Mouse (Mus musculus): ENCODE data around the gene Tiam2.

Tiam2 gene

GRCm38 (mm10) chr17:3491667-3492066 is 165.3 kb downstream of the Tiam2 start:
- DNase-seq (ENCODE audit: low read depth, low spot score) = no peak

DNA sequence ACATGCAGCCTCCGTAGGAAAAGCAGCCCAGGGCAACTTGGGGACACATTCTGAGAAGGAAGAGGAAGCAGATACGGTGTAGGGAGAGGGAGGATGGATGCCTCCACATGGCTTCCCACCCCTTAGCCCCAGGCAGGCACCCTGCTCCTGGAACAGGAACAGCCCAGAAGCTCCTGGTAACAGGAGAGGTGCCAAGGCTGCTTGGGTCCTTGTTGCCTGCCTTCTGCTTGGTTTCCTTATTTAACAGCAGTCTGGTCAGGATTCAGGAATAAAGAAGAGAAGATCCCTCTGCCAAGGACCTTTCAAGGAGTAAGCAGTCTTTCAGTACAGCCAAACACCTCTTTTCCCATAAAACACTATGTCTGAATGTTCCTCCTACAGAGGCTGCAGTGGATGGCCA is 169.2 kb downstream of the Tiam2 start:
- no peak for DNase-seq (ENCODE audit: low read depth, low spot score)

- no peak for DNase-seq (ENCODE audit: low read depth, low spot score)
Measured at GRCm38 (mm10) chr17:3496080-3496479, 169.7 kb downstream of the Tiam2 start.

DNA sequence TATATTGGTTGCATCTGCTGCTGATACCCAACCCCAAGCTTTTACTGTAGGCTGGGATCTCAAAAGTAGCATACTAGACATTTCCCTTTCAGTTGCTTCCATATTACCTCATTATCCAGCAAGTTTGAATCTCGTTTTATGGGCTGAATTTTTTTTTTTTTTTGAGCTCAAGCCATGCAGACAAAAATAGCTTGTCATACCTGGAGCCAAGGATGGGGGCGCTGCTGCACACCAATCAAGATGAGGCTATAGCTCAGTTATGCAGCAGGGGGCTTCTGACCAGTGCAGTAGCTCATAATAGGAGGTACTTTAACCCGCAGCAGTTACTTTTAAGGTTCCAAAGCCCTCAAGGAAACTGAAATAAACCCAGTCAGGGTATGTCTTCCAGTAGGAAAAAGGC is 171.7 kb downstream of the Tiam2 start:
- DNase-seq (ENCODE audit: low read depth, low spot score) = peak; percentile 64

DNA sequence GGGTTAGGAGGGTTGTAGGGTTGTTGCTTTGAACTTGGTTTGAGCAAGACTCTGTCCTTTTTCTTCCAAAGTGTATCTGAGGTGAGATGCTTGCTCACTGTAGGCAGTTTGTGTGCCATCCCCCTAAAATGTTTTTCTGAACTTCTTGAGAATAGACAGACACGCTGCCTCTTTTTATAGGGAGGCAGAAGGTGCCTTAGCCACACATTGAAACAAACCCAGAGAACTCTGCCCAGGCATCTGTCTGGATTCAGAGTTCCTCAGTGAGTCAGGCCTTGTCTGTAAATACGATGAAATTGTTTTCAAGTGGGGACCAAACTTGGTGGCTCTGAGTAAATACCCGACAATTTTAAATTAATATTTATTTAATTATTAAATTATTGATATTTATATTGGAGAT is 172.2 kb downstream of the Tiam2 start:
- DNase-seq (ENCODE audit: low read depth, low spot score) = no peak

DNA sequence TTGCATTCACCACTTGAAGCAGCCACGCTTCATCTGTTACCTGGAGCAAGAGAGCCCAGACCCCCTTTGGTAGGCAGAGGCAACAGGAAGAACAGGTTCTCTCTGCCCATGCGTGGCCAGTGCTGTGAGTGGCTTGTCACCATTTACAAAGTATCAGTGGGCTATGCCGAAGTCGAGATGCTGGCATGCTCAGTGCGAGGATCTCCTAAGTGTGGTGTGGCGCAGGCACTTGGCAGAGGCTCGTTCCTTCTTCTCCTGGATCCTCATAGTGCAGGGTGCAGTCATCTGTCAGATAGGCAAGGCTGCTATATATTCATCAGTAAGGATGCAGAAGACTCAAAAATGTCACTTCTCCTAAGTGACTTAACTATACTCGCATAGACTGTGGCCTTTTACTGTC is 173.1 kb downstream of the Tiam2 start:
- no peak for DNase-seq (ENCODE audit: low read depth, low spot score)

GRCm38 (mm10) chr17:3500076-3500475 is 173.7 kb downstream of the Tiam2 start:
- no peak for DNase-seq (ENCODE audit: low read depth, low spot score)

DNA sequence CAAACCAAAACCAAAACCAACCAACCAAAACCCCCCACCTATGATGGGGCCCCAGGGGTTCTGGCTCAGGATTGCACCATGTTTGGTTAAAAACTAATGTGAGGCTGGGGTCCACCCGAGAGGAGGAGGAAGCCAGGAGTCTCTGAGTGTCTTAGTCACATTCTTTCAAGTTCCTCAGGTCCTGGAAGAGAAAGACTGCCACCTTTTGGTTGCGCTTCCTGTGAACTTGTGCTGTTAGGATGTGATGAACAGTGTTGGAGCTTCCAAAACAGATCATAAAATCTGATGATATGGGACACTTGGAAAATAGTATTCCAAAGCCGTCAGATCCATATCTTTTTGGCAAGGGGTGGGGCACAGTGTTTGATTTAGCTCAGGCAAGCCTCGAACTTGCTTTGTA is 174.6 kb downstream of the Tiam2 start:
- DNase-seq (ENCODE audit: low read depth, low spot score) = no peak

DNA sequence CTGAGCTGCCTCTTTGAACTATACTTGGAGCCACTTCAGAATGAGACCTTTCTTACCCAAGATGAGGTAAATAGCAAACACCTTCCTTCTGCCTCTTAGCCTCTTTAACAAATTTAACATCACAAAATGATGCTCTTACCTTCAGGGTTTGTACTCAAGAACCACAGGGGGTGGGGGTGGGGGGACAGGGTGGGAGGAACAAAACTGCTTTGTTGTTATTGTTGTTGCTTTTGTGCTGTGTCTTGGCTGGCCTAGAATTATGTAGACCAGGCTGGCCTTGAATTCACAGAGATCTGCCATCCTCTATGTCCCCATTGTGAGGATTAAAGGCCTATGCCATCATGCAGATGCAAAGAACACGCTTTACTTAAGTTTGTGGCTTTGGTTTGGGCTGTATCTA is 179.3 kb downstream of the Tiam2 start:
- DNase-seq (ENCODE audit: low read depth, low spot score) = no peak

DNA sequence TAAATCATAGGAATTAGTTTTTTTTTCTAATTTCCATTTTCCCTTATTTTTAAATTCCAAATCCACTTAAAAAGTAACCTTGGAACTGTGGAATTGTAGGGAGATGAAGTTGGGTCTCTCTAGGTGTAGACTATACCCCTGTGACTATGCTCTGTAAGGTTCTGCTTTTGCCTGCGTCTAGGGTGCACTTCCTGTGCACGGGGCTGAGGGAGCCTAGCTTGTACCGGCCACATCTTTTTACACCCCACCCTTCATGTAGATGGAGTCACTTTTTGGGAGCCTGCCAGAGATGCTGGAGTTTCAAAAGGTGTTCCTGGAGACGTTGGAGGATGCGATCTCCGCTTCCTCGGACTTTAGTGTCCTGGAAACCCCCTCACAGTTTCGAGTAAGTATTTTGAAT is 180.1 kb downstream of the Tiam2 start:
- no peak for DNase-seq (ENCODE audit: low read depth, low spot score)

GRCm38 (mm10) chr17:3509841-3510240 is 183.5 kb downstream of the Tiam2 start:
- peak; percentile 67 for DNase-seq (ENCODE audit: low read depth, low spot score)

- DNase-seq (ENCODE audit: low read depth, low spot score) = no peak
Measured at GRCm38 (mm10) chr17:3514316-3514715, 187.9 kb downstream of the Tiam2 start.

DNA sequence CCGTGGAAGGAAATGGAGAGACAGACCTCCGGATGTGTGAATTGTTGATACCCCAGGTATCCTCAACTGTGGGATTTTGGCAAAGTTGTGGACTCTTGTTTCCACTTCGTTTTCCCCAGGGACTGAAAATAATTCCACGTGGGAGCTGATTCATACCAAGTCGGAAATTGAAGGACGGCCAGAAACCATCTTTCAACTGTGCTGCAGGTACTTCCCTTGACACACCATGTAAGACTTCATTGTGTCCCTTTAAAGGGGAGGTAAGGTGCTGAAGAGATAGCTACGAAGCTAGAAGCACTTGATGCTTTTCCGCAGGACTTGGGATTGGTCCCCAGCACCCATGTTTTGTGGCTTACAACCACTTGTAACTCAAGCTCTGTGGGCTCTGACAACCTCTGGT is 189.5 kb downstream of the Tiam2 start:
- no peak for DNase-seq (ENCODE audit: low read depth, low spot score)

DNA sequence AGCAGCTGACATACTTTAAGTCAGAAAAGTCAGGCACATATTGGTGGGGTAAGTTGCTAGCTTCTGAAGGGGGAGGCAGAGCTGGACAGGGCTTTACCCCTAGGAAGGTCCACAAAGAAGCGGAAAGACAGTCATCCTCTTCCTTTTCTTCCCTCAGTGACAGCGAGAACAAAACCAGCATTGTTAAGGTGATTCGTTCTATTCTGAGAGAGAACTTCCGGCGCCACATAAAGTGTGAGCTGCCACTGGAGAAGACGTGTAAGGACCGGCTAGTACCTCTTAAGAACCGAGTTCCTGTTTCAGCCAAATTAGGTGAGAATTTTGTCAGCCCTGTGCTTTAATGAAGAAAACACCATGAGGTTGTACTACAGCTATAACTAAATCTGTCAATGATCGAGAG is 190.0 kb downstream of the Tiam2 start:
- no peak for DNase-seq (ENCODE audit: low read depth, low spot score)

GRCm38 (mm10) chr17:3520344-3520743 is 194.0 kb downstream of the Tiam2 start:
- DNase-seq (ENCODE audit: low read depth, low spot score) = no peak

- DNase-seq (ENCODE audit: low read depth, low spot score) = no peak
Measured at GRCm38 (mm10) chr17:3527841-3528471, 201.6 kb downstream of the Tiam2 start.

DNA sequence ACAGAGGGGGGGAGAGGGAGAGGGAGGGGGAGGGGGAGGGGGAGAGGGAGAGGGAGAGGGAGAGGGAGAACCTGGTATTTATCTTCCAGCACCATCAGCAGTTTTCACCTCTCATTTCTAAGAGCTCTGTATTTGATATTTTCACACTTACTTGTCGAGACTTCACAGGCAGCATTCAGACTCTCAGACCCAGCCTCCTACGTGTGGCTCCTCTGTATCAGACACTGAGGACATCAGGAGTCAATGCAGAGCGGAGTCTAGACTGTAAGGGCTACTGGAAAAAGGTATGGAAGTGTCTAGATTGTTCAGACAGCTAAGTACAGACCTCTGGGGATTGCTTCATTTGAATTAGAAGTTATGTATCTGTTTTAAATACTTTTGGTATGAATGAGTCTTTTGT is 203.2 kb downstream of the Tiam2 start:
- no peak for DNase-seq (ENCODE audit: low read depth, low spot score)

- DNase-seq (ENCODE audit: low read depth, low spot score) = no peak
Measured at GRCm38 (mm10) chr17:3530549-3530948, 204.2 kb downstream of the Tiam2 start.

DNA sequence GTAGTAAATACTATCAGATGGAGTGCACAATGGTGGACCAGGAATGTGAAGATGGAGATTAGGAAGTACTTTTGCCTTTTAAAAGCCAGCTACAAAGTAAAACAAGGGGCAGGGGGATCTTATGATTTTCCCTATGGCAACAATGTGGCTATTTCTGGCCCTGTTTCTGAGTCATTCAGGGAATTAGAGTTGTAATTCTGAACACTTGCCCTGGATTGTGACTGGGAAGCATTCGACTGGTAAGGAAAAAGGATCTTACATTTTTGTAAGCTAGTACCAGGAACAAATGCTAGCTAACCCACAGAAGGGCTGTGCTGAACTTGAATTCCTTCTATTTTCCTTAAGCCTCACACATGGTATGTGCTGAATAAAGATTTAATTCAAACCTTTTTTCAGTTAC is 205.3 kb downstream of the Tiam2 start:
- DNase-seq (ENCODE audit: low read depth, low spot score) = no peak

GRCm38 (mm10) chr17:3532254-3532653 is 205.9 kb downstream of the Tiam2 start, which contains the start of gene Cldn20:
Gene Cldn20 (plus strand): TSS chr17:3532554.
- no peak for DNase-seq (ENCODE audit: low read depth, low spot score)

- DNase-seq (ENCODE audit: low read depth, low spot score) = peak; percentile 46
Measured at GRCm38 (mm10) chr17:3533425-3533824, 207.1 kb downstream of the Tiam2 start.

- no peak for DNase-seq (ENCODE audit: low read depth, low spot score)
Measured at GRCm38 (mm10) chr17:3540304-3540703, 213.9 kb downstream of the Tiam2 start.

DNA sequence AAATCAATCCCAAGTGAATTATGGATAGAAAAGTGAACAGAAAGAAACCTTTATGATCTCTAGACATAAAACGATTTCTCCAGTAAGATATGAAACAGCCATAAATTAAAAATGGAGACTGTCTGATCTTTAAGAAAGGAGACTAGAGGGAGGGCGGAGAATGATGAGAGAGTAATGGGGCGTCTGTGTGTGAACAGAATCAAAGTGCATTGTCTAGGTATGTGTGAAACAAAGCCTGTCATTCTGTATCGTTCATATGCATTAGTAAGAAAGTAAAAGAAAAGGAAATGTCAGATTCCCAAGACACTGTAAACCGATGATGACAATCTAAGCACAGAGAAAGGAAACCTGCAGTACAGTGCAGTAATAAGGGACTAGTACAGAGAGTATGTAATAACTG is 214.7 kb downstream of the Tiam2 start:
- no peak for DNase-seq (ENCODE audit: low read depth, low spot score)

- DNase-seq (ENCODE audit: low read depth, low spot score) = no peak
Measured at GRCm38 (mm10) chr17:3547725-3548124, 221.4 kb downstream of the Tiam2 start.
